Mouse (Mus musculus) megakaryocyte, adult 5-6 weeks (primary cell): Measurements from ENCODE around the gene Tomm20. TPM values are rescaled to one million over a fixed set of nuclear protein-coding genes. Genes with fewer than 3 reads are reported as not detected.
"Not testable (repeated sequence)": the region's sequence is repeated elsewhere in the genome, so short reads cannot be mapped to it uniquely, and the experiment has no call there.

Source experiments
- ATAC-seq: 2 replicates; pipeline ENCODE4 v1.8.0; 2016; ENCODE audit warnings: mild to moderate bottlenecking, inconsistent platforms; ENCODE audit not compliant: poor library complexity, severe bottlenecking
- total RNA-seq, 2 experiments: library from RNA; stranded (forward) in 1 of 2; stranded (reverse) in 1 of 2; fragments of 153-499, 151-499 nt in 1 of 2; fragments of 221-1000, 200-1000 nt in 1 of 2; gene quantifications; 2 replicates each; pipeline versions ENCODE4 v1.2.3 to v1.2.4; 2015 to 2017

Gene Tomm20
- total RNA-seq, 2 experiments from 2014 or later: 70.1 to 71.9 TPM

GRCm38 (mm10) chr8:126920386-126920785 lies 25.3 kb downstream of the Tomm20 start:
- peak; percentile 69 for ATAC-seq

- ATAC-seq: no peak
Observed at GRCm38 (mm10) chr8:126919703-126920102, 25.9 kb downstream of the Tomm20 start.

GRCm38 (mm10) chr8:126919255-126919654 lies 26.4 kb downstream of the Tomm20 start:
- no peak for ATAC-seq

- no peak for ATAC-seq
Observed at GRCm38 (mm10) chr8:126918356-126918755, 27.3 kb downstream of the Tomm20 start.

GRCm38 (mm10) chr8:126917179-126917905 lies 28.3 kb downstream of the Tomm20 start:
- ATAC-seq: no peak

GRCm38 (mm10) chr8:126916611-126917010 lies 29.0 kb downstream of the Tomm20 start:
- ATAC-seq: no peak

GRCm38 (mm10) chr8:126914609-126915375 lies 30.9 kb downstream of the Tomm20 start:
- ATAC-seq: no peak

GRCm38 (mm10) chr8:126914107-126914490 lies 31.5 kb downstream of the Tomm20 start:
- ATAC-seq: not testable (repeated sequence)

- no peak for ATAC-seq
Observed at GRCm38 (mm10) chr8:126913241-126914106, 32.2 kb downstream of the Tomm20 start.

- no peak for ATAC-seq
Observed at GRCm38 (mm10) chr8:126909371-126909802, 36.3 kb downstream of the Tomm20 start.

GRCm38 (mm10) chr8:126908805-126909204 lies 36.8 kb downstream of the Tomm20 start:
- peak; percentile 98 for ATAC-seq

- no peak for ATAC-seq
Observed at GRCm38 (mm10) chr8:126907968-126908367, 37.7 kb downstream of the Tomm20 start.

- no peak for ATAC-seq
Observed at GRCm38 (mm10) chr8:126907374-126907773, 38.3 kb downstream of the Tomm20 start.

- ATAC-seq: peak; percentile 33; the same call in 1 of the 2 replicates
Observed at GRCm38 (mm10) chr8:126905387-126905786, 40.3 kb downstream of the Tomm20 start.

- ATAC-seq: no peak
Observed at GRCm38 (mm10) chr8:126903927-126904326, 41.7 kb downstream of the Tomm20 start.

- no peak for ATAC-seq
Observed at GRCm38 (mm10) chr8:126903224-126903895, 42.3 kb downstream of the Tomm20 start.

- peak; percentile 24 for ATAC-seq
Observed at GRCm38 (mm10) chr8:126901612-126902011, 44.0 kb downstream of the Tomm20 start.

GRCm38 (mm10) chr8:126901049-126901448 lies 44.6 kb downstream of the Tomm20 start:
- ATAC-seq: peak; percentile 82

GRCm38 (mm10) chr8:126895133-126895532 lies 50.5 kb downstream of the Tomm20 start:
- ATAC-seq: no peak

- ATAC-seq: no peak
Observed at GRCm38 (mm10) chr8:126887639-126888006, 58.0 kb downstream of the Tomm20 start.
